Mouse (Mus musculus) G1E (cell line): ENCODE data around the gene Fam71e1.

ENCODE experiments used
- CTCF ChIP-seq: IDR thresholded peaks from 2 replicates; pipeline ENCODE4 v1.5.1; 2012; ENCODE audit warnings: low read depth, low read length, inconsistent platforms, mixed read lengths
- GATA1 ChIP-seq: IDR thresholded peaks from 2 replicates; pipeline ENCODE4 v1.6.1; 2012; ENCODE audit warnings: borderline replicate concordance, low read length, inconsistent platforms, mixed read lengths
- TAL1 ChIP-seq: conservative IDR thresholded peaks from 2 replicates; pipeline ENCODE4 v1.6.1; 2012; ENCODE audit warnings: low read depth, low read length, inconsistent platforms, mixed read lengths

DNA sequence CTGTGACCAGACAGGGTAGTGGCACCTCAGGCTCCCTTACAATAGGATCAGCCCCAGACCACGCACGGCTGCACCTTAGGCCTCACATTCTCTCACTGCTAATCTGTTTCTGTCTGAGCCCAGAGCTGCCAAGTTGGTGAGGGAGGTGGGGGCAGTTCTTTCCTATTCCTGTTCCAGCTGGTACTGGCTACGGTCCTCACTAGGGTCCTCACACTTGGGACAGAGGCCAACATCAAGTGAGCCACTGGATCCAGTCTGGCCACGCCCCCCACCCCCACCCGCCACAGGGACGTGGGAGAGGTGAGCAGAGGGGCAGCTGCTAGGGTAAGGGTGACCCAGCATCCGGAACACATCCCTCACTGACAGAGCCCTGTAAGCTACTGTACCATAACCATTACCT lies 40.6 kb downstream of the Fam71e1 start:
- TF ChIP-seq CTCF (no peak), TAL1 (no peak), GATA1 (no peak)
